Mouse (Mus musculus) 3134 (cell line): Measurements from ENCODE around the gene Dnajb14.
"Not testable (repeated sequence)": the region's sequence is repeated elsewhere in the genome, so short reads cannot be mapped to it uniquely, and the experiment has no call there.

Experiments used
- DNase-seq: peaks from one replicate; pipeline ENCODE4 v3.0.0-alpha.2; 2011; ENCODE audit warnings: low spot score; ENCODE audit not compliant: insufficient read length; ENCODE audit errors: extremely low read depth

Dnajb14 gene

DNA sequence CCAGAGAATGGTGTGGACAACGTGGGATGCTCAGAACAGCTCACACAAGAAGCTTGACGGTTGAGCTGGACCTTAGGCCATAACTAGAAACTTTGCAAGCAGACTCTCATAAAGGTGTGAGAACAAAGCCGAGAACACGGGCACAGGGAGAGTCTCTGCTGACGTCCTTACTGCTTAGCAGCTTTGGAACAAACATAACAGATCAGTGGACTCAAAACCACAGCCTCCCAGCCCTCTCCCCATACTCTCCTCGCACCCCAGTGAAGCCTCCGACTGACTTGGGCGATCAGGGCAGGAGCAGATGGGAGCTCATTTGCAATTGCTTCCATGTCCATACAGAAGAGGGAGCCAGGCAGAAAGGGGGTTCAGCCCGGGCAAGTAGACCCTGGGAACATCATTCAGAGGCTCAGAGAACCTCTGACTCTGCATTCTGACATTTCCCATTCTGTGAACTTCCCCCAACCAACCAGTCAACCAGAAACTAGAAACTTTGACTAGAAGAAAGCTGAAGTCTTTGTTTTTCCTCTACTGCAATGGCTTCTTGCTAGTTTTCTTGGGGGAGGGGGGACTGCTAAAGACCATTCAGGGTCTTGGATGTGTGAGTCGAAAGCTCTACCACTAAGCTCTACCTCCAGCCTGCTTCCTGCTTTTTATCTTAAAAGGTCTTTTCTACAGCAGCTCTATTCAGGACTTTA, 82.9 kb downstream of the Dnajb14 start:
- no peak for DNase-seq

DNA sequence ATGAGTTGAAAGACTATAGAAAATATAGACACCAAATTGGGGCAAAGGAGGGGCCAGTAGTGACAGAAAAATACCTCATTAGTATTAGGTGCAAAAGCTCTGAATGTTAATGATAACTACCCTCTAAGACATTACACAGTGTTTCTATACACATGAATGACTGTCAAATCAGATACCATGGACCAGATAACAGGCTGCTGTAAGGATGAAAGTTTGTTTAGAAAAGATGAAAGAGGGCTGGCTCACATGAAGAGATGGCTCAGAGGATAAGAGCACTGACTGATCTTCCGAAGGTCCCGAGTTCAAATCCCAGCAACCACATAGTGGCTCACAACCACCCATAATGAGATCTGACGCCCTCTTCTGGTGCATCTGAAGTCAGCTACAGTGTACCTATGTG, 83.8 kb downstream of the Dnajb14 start:
- DNase-seq, result not testable (repeated sequence)

DNA sequence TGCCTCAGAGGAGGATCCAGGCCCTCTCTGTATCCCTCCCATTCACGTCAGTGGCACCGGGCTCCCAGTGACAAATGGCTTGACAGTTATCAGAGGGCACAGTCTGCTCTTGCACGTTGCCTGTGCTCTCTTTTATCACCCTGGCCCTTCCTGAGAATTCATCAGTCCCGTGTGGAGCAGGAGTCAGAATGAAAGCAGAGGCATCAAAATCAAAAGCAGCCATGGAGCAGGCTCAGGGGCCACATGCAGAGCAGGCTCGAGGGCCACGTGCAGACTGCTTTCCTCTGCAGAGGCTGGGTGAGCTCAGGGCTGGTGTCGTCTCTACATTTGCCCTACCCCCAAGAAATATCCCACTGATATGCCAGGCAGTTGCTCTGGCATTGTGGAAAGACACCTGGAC, 84.3 kb downstream of the Dnajb14 start:
- DNase-seq, result no peak

DNA sequence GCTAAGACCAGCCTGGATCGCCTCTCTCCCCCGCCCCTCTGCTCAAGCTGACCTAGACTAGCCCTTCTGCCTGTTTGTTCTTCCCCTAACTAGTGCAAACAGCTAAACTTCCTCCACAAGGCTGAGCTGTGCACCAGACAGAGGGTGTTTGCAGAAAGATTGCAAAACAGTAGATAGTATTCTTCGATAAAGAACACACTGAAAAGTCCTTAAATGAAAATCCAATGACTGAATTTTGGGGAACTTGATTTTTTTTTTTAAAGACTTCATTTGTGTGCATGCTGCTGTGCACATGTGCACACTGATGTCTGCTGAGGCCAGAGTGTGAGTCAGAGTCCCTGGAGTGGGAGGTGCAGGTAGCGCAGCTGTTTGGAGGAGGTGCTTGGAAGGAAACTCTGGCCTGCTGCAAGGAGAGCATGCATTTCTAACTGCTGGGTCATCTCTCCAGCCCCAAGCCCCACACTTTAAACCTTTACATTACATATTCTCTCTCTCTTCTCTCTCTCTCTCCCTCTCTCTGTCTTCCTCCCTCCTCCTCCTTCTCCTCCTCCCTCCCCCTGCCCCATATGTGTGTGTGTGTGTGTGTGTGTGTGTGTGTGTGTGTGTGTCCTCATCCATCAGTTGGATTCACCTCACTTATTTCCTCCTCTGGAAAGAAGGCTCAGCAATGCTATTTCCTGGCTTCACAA, 84.9 kb downstream of the Dnajb14 start:
- peak; percentile 67 for DNase-seq

DNA sequence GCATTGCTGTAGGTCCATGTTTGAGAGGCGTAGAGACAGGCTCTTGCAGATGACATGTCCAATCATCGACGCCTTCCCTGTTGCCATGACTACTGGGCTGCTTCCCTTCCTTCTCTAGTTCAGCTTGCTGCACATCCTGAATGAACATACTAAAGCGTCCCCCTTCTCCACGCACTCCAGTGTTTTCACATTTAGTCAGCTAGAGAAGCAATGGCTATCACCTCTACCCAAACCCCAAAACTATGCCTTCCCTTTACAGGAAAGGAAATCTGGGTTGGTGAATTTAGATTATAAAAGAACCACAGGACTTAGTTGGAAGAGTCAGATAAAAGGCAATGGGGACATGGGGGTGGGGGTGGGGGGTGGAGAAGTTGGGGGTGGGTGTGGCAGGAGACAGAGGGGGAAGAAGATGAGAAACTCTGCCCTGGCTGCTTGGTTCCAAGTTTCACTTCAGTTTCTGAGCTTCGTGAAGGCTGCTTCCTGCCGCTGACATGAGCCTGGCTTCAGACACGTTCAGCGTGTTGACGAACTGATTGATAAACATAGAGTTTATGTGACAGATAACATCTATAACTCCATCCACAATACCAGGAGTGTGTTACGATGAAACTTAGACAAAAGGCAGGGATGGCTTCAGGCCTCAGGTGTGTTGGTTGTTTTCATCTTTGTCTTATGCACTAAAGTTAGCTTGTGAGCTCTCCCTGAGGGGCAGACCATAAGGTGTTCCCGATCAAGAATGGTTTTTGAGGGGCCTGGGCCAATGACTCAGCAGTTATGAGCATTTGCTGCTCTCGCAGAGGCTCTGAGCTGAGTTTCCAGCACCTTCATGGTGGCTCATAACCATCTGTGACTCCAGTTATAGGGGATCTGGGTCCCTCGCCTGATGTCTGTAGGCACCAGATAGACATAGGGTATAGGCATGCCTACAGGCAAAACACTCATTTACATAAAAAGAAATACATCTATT, 85.7 kb downstream of the Dnajb14 start:
- DNase-seq, result no peak

DNA sequence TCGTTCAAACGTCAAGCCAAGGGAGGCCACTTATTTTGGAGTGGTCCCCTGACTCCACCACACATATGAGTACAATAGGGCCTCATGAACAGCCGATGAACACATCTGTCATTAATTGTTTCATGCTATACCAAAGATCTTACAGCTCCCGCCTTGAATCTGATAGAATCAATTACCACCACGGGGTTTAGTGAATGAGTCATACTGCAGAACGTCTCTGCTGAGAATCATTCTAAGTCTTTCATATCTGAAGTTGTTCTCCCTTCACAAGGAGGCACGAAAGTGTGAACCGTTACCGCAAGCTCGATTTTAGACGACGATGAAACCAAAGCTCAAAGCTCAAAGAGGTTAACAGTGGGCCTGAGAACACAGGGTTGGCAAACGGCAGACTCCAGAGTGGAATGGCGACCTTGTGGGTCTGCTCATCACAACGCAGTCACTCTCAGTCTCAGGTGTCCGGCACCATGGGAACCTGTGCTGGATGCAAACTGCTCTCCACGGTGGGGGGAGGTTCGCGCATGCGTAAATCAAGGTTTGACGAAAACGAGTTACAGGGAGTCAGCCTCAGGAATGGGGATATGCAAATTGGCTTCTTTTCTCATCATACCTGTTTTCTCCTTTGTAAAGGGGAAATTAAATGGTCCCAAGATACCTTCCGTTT, 86.9 kb downstream of the Dnajb14 start:
- DNase-seq, result no peak

DNA sequence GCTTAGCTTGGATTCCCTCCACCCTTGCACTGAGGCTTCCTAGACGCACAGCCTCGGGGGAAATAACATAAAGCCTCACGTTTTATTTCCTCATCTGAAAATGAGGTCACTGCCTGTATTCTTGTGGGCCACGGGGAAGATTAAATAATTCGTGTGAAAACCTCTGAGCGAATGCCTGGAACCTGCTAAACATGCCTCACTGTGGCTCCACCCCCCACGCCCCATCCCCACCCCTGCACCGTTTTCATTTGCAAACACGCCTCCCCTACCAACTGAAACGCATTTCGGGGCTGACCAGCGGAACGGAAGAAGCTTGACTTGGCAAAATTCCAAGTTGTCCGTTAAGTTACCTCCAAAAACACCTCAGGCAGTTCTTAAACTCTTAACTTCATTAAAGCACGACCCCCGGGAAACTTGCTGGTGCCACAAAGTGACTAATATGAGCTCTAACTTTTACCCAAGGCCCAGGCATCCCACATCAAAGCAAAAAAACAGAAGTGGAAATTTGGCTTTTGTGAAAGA, 88.1 kb downstream of the Dnajb14 start:
- no peak for DNase-seq

DNA sequence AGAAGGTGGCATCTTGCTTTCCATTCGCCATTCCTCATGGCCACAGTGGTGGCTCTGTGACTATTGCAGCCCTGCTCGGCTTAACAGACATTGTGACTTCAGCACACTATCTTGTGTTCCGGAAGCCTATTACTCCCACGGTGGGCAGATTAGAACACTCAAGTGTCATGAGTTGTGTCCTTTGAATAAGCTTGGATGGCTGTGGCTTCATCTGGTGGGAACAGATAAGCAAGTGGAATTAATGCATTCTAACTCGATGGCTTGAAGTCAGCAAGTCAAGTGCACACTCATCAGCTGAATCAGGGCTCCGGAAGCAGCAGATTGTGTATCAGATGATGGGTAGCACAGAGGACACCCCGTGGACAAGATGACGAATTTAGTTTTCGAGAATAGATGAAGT, 90.4 kb downstream of the Dnajb14 start:
- no peak for DNase-seq

DNA sequence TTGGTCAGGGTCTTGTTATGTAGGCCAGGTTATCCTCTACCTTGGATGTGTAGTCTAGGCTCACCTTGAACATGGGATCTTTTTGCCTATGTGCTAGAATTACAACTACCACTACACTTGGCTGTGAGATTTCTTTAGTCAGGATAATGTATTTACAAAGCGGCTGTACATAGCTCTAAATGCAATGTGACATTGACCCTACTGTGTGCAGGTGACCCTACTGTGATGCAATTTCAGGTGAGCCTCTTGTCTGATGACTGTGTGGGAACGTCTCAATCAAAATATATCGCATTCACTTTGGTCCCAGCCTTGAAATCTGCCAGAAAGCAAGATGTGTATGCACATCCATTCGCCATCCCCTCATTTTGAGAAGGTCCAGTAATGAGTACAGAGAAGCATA, 90.9 kb downstream of the Dnajb14 start:
- DNase-seq, result no peak

DNA sequence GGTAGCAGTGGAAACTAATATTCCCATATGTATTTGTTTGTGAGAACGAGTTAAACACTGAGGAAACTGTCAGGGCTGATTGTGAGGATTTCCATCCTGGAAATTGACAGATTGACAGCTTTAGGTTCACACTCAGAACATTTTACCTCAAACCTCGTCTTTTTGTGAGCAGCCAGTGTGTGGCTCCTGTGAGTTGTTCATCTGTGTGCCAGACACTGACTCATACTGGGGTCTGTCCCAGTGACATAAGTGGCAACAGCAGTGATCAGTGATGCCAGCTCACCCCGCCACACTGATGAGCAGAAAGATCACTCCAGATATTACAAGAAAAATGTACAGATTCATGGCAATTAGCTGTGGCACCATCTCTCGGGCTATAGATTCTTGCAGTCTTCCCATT, 92.0 kb downstream of the Dnajb14 start:
- DNase-seq, result no peak

DNA sequence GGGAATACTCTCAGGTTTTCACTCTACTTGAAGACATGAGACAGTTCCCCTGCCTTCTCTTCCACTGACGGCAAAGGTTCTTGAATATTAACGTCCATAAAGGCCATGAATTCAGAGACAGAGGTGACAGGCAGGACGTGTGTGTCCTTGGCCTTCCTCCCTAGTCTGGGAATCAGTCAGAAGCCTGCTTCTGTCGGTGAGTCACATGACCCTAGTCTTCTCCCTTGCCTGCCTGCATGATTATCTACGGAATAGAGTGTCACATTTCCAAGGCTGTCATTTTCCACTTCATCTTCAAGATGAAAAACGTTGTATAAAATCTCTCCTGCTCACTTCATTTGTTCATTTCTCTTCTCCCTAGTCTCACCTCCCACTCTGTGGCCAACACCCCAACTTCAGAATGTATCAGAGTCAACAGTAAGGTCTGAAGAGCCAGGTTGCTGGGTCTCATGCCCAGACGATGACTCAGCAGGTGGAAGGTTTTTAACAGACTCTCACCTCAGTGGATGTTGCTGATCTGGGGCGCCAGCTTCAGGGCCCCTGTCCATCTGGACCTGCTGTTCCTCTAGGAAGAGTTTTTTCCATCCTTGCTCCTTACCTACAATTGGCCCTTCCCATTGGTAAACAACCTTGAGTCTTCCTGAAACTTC, 94.4 kb downstream of the Dnajb14 start:
- DNase-seq, result no peak

DNA sequence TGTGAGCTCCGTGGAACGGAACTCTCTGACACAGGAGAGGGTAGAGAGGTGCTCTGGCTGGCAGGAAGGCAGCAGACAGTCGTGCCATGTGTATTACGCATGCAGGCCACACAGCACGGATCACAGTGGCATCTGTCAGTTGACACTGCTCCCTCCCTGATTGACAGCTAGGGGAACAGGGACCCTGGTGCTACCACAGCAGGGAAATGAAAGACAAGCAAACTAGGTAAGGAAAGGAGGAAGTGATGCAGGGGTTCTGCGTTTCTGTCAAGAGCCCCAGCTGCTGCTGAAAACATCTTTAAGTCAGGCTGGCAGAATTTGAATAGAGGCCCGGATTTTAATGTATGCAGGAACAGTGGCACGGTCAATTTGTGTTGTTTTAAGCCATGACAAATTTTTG, 96.0 kb downstream of the Dnajb14 start:
- no peak for DNase-seq

DNA sequence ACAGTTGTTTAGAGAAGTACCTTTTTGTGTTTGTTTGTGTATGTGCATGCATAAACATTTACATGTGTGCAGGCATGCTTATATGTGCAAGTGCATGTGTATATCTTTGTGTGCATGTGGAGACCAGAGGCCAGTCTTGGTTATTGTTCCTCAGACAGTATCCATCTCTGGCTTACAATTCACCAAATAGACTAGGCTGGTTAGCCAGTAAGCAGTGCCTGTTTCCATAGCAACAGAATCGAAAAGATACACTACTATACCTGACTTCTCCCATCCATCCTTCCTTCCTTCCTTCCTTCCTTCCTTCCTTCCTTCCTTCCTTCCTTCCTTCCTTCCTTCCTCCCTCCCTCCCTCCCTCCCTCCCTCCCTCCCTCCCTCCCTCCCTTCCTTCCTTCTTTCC, 96.5 kb downstream of the Dnajb14 start:
- DNase-seq, result not testable (repeated sequence)
